Mouse (Mus musculus): ENCODE results near the gene Dync1i2.

GRCm38 (mm10) chr2:71248071-71248470, 36.6 kb downstream of the Dync1i2 start:
- no peak for TF ChIP-seq CTCF (IDR thresholded peaks at IDR 0.05; ENCODE audit: borderline replicate concordance, insufficient read depth, low read length)
- no peak for TF ChIP-seq POLR2A (IDR thresholded peaks at IDR 0.05; ENCODE audit: low read depth, low read length)
